Mouse (Mus musculus) heart, embryonic 14.5 days (tissue): Measurements from ENCODE around the gene Nrcam. TPM values are rescaled to one million over a fixed set of nuclear protein-coding genes. Genes with fewer than 3 reads are reported as not detected.

ENCODE experiments used
- ATAC-seq: fragments of 200-750 bp; cut with Nextera tagmentation; 2 replicates; pipeline ENCODE4 v1.8.0; 2017; ENCODE audit warnings: low read depth, moderate TSS enrichment; ENCODE audit not compliant: insufficient number of reproducible peaks, insufficient read depth, low FRiP score
- H3K27ac ChIP-seq, 2 experiments: fragments of 200-500 bp in 1 of 2; fragments of 300-500 bp in 1 of 2; sonication (generic) in 1 of 2; replicated peaks in 1 of 2; 2 replicates each; pipeline ENCODE4 v1.5.1; 2012 to 2014; ENCODE audit warnings: low read depth in 2 of 2, low read length in 2 of 2, control low read depth in 1 of 2, mild to moderate bottlenecking in 1 of 2, mixed read lengths in 1 of 2; ENCODE audit not compliant: control insufficient read depth in 1 of 2, insufficient read depth in 1 of 2
- H3K27me3 ChIP-seq: fragments of 300-500 bp; sonication (generic); 2 replicates; pipeline ENCODE4 v1.6.1; 2014; ENCODE audit warnings: mild to moderate bottlenecking, low read length, control low read depth; ENCODE audit not compliant: control insufficient read depth, insufficient read depth
- H3K36me3 ChIP-seq: fragments of 300-500 bp; sonication (generic); 2 replicates; pipeline ENCODE4 v1.6.1; 2014; ENCODE audit warnings: mild to moderate bottlenecking, control low read depth, low read length, mixed read lengths; ENCODE audit not compliant: control insufficient read depth, insufficient read depth
- H3K4me1 ChIP-seq, 2 experiments: fragments of 200-500 bp in 1 of 2; fragments of 300-500 bp in 1 of 2; sonication (generic) in 1 of 2; 2 replicates each; pipeline ENCODE4 v1.6.1; 2012 to 2014; ENCODE audit warnings: low read length in 2 of 2, control low read depth in 1 of 2, mixed read lengths in 1 of 2; ENCODE audit not compliant: control insufficient read depth in 2 of 2, insufficient read depth in 2 of 2
- H3K4me2 ChIP-seq: fragments of 300-500 bp; sonication (generic); 2 replicates; pipeline ENCODE4 v1.6.1; 2014; ENCODE audit warnings: mild to moderate bottlenecking, low read length
- H3K4me3 ChIP-seq, 2 experiments: fragments of 200-500 bp in 1 of 2; fragments of 300-500 bp in 1 of 2; sonication (generic) in 1 of 2; 2 replicates each; pipeline ENCODE4 v1.5.1; 2012 to 2014; ENCODE audit warnings: low read length in 2 of 2, mild to moderate bottlenecking in 2 of 2, control low read depth in 1 of 2, low read depth in 1 of 2, moderate library complexity in 1 of 2; ENCODE audit not compliant: control insufficient read depth in 1 of 2, insufficient read depth in 1 of 2
- H3K9ac ChIP-seq: fragments of 300-500 bp; sonication (generic); 2 replicates; pipeline ENCODE4 v1.6.1; 2014; ENCODE audit warnings: mild to moderate bottlenecking, low read length
- H3K9me3 ChIP-seq: fragments of 300-500 bp; sonication (generic); 2 replicates; pipeline ENCODE4 v1.6.1; 2016; ENCODE audit warnings: low read length, control low read depth; ENCODE audit not compliant: control insufficient read depth
- WGBS: fragments of 180-500 bp; shearing (Covaris S2); extraction: QIAGEN DNeasy Blood & Tissue Kit; methylation state at CpG from one replicate; pipeline ENCODE4 v1.1.7; 2014; 5-methylcytosine and 5-hydroxymethylcytosine counted together
- polyA plus RNA-seq: library from polyadenylated mRNA; unstranded; fragments of >200 nt; fragmentation: Nextera tagmentation; extraction: Ambion mirVana; gene quantifications from 2 replicates; pipeline ENCODE4 v1.2.1, GENCODE M21; 2014

Nrcam gene
- polyA plus RNA-seq, 1 experiment from 2014 or later: 1.3 TPM

DNA sequence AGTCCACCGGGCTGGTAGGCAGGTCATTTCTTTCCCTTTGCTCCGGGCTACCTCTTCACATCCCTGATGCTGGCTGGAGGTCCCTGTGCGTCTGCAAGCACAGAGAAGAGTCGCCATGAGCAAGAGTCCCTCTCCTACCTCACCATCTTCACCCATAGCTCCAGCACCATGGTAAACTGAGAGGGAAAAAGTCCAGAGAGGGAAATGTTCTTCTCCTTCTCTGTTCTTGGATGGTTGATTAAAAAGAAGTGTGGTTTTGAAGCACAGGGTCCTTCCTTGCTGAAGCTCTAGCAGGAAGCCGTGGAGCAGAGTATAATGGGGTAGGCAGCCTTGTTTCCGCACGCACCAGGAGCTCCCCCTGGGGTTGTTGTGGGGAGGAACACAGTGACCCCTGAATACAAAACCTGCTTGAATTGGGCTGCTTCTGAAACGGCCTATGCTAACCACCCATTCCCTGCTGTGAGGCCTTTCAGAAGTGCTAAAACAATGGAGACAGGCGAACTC, 1.6 kb downstream of the Nrcam start:
- H3K9me3 ChIP-seq: no peaks in the 10 kb centered on the region
- peak overlapping the region; percentile 51 for H3K9ac ChIP-seq
- peaks cover 20% of the 10 kb centered on the region for H3K27me3 ChIP-seq
- H3K27ac ChIP-seq: no peak overlapping the region
- peak overlapping the region; percentile 51 to 63 for H3K4me3 ChIP-seq
- no peak for ATAC-seq
- no peaks in the 10 kb centered on the region for H3K36me3 ChIP-seq
- peak overlapping the region; percentile 99 for H3K4me2 ChIP-seq
- WGBS: 3% methylated on average over 9 of the region's 9 CpGs
- H3K4me1 ChIP-seq: peaks cover 6 to 13% of the 10 kb centered on the region in 2 experiments; a peak in 3 of 4 replicates

DNA sequence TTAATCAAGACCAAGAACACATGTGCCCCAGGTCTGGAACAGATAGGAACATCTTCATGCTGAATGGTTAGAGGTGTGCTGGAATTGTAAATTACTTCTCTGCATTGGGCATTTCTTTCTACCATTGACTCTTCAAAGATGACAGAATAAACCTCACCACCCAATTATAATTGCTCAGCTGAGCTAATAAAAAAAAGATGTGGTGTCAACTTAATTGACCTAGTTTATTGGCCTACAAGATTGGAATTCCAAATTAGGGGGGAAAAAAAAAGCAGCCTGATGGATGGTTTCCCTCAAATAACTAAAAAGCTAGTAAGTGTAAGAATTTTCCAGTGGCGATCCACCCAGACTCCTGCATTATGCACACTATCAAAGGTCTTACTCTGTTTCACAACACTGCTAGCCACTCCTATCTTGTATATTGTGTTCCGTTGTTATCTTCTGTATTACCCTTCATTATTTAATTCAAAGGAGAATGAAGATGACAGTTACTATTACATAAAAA, 8.5 kb downstream of the Nrcam start:
- no peak for ATAC-seq
- no peak overlapping the region for H3K9ac ChIP-seq
- no peaks in the 10 kb centered on the region for H3K9me3 ChIP-seq
- no peak overlapping the region for H3K27ac ChIP-seq
- 90% methylated on average over 2 of the region's 2 CpGs for WGBS
- H3K36me3 ChIP-seq: no peaks in the 10 kb centered on the region
- H3K4me2 ChIP-seq: no peak overlapping the region
- H3K4me3 ChIP-seq: no peak overlapping the region
- no peaks in the 10 kb centered on the region for H3K27me3 ChIP-seq
- no peaks in the 10 kb centered on the region for H3K4me1 ChIP-seq

DNA sequence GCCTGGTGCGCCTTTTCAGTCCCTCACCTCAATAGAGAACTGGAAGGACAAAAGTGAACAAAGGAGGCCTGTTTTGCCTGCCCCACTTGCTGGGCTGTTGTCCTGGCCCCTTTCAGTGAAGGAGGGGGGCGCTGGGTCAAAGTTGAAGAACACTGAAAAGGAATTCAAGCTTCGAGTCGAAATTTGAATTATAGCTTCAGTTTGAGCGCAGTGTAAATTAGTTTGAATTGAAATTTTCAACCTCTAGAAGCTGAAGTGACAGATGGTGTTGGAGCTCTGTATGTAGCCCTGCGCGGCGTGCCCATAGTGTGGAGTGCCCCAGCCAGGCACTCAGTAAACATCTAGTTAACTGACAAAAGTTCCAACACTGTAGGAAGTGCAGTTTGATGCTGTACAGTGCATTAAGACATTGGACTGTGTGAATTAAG, 9.5 kb downstream of the Nrcam start:
- H3K4me2 ChIP-seq: no peak overlapping the region
- no peak overlapping the region for H3K27ac ChIP-seq
- 61% methylated on average over 8 of the region's 8 CpGs for WGBS
- ATAC-seq: no peak
- no peaks in the 10 kb centered on the region for H3K9me3 ChIP-seq
- no peak overlapping the region for H3K4me3 ChIP-seq
- no peak overlapping the region for H3K9ac ChIP-seq
- H3K4me1 ChIP-seq: no peaks in the 10 kb centered on the region
- no peaks in the 10 kb centered on the region for H3K36me3 ChIP-seq
- no peaks in the 10 kb centered on the region for H3K27me3 ChIP-seq

DNA sequence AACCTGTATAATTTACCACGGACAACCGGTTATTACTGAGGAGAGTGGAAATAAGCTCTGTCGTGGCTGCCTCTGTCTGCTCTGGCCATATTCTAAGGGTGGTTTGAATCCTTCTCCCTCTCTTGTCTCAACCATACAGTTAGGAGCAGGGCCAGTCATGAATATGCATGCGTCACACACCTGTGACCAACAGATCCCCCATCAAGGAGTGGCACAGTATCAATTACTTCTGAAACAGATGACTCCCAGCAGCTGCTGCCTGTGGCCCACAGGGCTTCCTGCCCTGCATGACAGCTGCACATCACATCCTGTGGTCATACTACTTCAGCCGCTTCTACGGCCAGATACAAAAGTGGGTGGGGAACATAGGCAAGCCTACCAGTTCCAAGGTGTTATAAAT, 15.4 kb downstream of the Nrcam start:
- H3K27ac ChIP-seq: no peak overlapping the region
- H3K4me1 ChIP-seq: no peaks in the 10 kb centered on the region
- H3K9me3 ChIP-seq: no peaks in the 10 kb centered on the region
- no peaks in the 10 kb centered on the region for H3K36me3 ChIP-seq
- ATAC-seq: no peak
- H3K9ac ChIP-seq: no peak overlapping the region
- no peak overlapping the region for H3K4me2 ChIP-seq
- no peaks in the 10 kb centered on the region for H3K27me3 ChIP-seq
- H3K4me3 ChIP-seq: no peak overlapping the region
- 65% methylated on average over 6 of the region's 6 CpGs for WGBS

DNA sequence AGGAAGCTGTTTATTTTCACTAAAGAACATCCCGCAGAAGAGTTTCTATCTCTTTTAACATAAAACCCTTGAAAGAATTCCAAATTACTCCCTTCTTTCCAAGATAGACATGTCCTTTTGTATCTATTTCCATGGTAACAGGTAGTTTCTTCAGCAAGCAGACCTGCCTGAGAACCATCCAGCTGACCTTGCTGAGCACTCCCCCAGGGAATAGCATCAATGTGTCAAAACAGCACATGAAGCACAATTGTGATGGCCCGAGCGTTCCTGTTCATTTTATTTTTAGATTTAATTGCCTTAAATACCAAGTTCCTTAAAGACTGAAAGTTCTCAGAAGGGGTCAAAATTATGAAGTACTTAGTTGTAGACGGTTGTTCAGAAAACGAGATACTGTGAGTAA, 16.6 kb downstream of the Nrcam start:
- Histone ChIP-seq H3K27ac (no peak overlapping the region), H3K27me3 (no peaks in the 10 kb centered on the region), H3K9ac (no peak overlapping the region), H3K4me2 (no peak overlapping the region), H3K9me3 (no peaks in the 10 kb centered on the region), H3K4me1 (no peaks in the 10 kb centered on the region), H3K36me3 (no peaks in the 10 kb centered on the region), H3K4me3 (no peak overlapping the region)
- 69% methylated on average over 5 of the region's 5 CpGs for WGBS
- no peak for ATAC-seq

DNA sequence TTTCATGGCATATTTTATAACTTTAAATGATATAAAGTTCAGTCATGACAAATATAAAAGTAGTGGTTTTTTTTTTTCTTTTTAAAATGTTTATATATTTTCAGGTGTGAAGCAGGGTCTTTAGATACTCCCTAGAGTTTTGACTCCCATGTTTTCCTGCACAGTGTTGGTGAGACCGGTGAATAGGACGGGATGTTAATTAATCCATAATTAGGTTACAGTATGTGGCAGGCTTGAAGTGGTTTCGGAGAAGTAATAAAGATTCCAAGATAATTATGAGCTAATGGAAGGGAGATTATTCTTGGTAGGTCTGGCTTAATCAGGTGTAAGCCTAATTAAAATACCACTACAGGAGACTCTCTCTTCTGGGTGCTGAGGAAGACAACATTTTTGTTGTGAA, 17.5 kb downstream of the Nrcam start:
- Histone ChIP-seq H3K27ac (no peak overlapping the region), H3K27me3 (no peaks in the 10 kb centered on the region), H3K36me3 (no peaks in the 10 kb centered on the region), H3K4me2 (no peak overlapping the region), H3K9ac (no peak overlapping the region), H3K9me3 (no peaks in the 10 kb centered on the region), H3K4me1 (no peaks in the 10 kb centered on the region), H3K4me3 (no peak overlapping the region)
- 79% methylated on average over 3 of the region's 3 CpGs for WGBS
- ATAC-seq: no peak

DNA sequence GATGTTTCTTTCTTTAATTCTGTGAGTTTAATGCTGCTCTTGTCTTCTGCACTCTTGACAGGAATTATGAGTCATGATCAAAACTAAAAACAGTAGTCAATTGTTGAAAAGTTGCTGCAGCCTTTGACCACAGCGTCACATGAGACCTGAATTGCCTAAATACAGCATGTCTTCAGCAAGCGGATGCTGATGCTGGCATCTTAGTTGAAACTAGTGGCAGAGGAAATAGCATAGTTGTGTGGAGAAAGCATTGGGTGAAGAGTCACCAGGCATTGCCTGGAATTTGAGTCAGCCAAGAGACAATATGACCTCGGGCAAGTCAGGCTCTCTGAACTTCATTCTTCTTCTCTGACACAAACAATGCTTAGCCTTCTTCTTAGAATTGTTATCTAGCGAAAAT, 26.4 kb downstream of the Nrcam start:
- ATAC-seq: no peak
- H3K27ac ChIP-seq: no peak overlapping the region
- H3K4me2 ChIP-seq: no peak overlapping the region
- H3K4me3 ChIP-seq: no peak overlapping the region
- no peaks in the 10 kb centered on the region for H3K27me3 ChIP-seq
- H3K36me3 ChIP-seq: no peaks in the 10 kb centered on the region
- no peak overlapping the region for H3K9ac ChIP-seq
- H3K9me3 ChIP-seq: no peaks in the 10 kb centered on the region
- WGBS: 71% methylated on average over 4 of the region's 4 CpGs
- H3K4me1 ChIP-seq: no peaks in the 10 kb centered on the region

DNA sequence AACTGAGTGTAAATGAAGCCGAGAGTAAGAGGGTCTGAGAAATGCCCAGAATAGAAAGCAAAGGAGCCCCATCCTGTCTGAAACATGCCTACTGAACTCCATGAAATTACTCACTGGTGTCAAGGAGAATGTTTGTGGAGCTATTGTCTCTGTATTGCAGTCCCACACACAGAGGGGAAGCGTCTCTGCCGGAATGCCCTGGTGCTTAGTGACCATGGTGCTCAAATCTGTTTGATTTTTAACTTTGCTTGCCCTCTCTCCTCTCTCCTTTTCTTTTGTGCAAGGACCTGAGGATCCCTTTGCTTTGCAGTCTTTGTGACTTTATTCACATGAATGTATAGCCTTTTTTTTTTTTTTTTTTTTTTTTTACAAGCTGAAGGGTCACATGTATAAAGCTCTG, 28.8 kb downstream of the Nrcam start:
- H3K4me3 ChIP-seq: no peak overlapping the region
- no peaks in the 10 kb centered on the region for H3K36me3 ChIP-seq
- 55% methylated on average over 3 of the region's 3 CpGs for WGBS
- H3K4me2 ChIP-seq: no peak overlapping the region
- no peaks in the 10 kb centered on the region for H3K9me3 ChIP-seq
- H3K27me3 ChIP-seq: no peaks in the 10 kb centered on the region
- no peak for ATAC-seq
- H3K27ac ChIP-seq: no peak overlapping the region
- no peaks in the 10 kb centered on the region for H3K4me1 ChIP-seq
- H3K9ac ChIP-seq: no peak overlapping the region
